Mouse (Mus musculus) liver, embryonic 15.5 days (tissue): ENCODE measurements around the gene Dnah7c. TPM values are rescaled to one million over a fixed set of nuclear protein-coding genes. Genes with fewer than 3 reads are reported as not detected.
"Not testable (repeated sequence)": the region's sequence is repeated elsewhere in the genome, so short reads cannot be mapped to it uniquely, and the experiment has no call there.

Experiments used
- ATAC-seq: fragments of 200-750 bp; cut with Nextera tagmentation; 2 replicates; pipeline ENCODE4 v1.8.0; 2017; ENCODE audit warnings: moderate number of reproducible peaks, mild to moderate bottlenecking, moderate library complexity; ENCODE audit not compliant: insufficient read depth
- H3K27ac ChIP-seq: fragments of 300-500 bp; sonication (generic); replicated peaks from 2 replicates; pipeline ENCODE4 v1.5.1; 2015; ENCODE audit warnings: mild to moderate bottlenecking, inconsistent platforms
- H3K27me3 ChIP-seq: fragments of 300-500 bp; sonication (generic); 2 replicates; pipeline ENCODE4 v1.6.1; 2015; ENCODE audit warnings: mild to moderate bottlenecking, inconsistent platforms
- H3K36me3 ChIP-seq: fragments of 300-500 bp; sonication (generic); replicated peaks from 2 replicates; pipeline ENCODE4 v1.6.1; 2015; ENCODE audit warnings: moderate library complexity, mild to moderate bottlenecking, inconsistent platforms
- H3K4me1 ChIP-seq: fragments of 300-500 bp; sonication (generic); replicated peaks from 2 replicates; pipeline ENCODE4 v1.6.1; 2015; ENCODE audit warnings: inconsistent platforms
- H3K4me2 ChIP-seq: fragments of 300-500 bp; sonication (generic); 2 replicates; pipeline ENCODE4 v1.6.1; 2015; ENCODE audit warnings: moderate library complexity, mild to moderate bottlenecking, inconsistent platforms
- H3K4me3 ChIP-seq: fragments of 300-500 bp; sonication (generic); replicated peaks from 2 replicates; pipeline ENCODE4 v1.5.1; 2015; ENCODE audit warnings: mild to moderate bottlenecking, inconsistent platforms
- H3K9ac ChIP-seq: fragments of 300-500 bp; sonication (generic); 2 replicates; pipeline ENCODE4 v1.6.1; 2015; ENCODE audit warnings: moderate library complexity, mild to moderate bottlenecking, inconsistent platforms
- H3K9me3 ChIP-seq: fragments of 300-500 bp; sonication (generic); replicated peaks from 2 replicates; pipeline ENCODE4 v1.6.1; 2016; ENCODE audit warnings: inconsistent platforms
- WGBS: fragments of 180-500 bp; shearing (Covaris S2); methylation state at CpG from one replicate; pipeline ENCODE4 v1.1.7; 2015; ENCODE audit warnings: mixed read lengths; ENCODE audit not compliant: insufficient replicate concordance; 5-methylcytosine and 5-hydroxymethylcytosine counted together
- polyA plus RNA-seq: library from polyadenylated mRNA; unstranded; fragments of >200 nt; fragmentation: Nextera tagmentation; extraction: Ambion mirVana; gene quantifications from 2 replicates; pipeline ENCODE4 v1.2.1, GENCODE M21; 2015

Gene Dnah7c
- polyA plus RNA-seq, 1 experiment from 2014 or later, result not detected

DNA sequence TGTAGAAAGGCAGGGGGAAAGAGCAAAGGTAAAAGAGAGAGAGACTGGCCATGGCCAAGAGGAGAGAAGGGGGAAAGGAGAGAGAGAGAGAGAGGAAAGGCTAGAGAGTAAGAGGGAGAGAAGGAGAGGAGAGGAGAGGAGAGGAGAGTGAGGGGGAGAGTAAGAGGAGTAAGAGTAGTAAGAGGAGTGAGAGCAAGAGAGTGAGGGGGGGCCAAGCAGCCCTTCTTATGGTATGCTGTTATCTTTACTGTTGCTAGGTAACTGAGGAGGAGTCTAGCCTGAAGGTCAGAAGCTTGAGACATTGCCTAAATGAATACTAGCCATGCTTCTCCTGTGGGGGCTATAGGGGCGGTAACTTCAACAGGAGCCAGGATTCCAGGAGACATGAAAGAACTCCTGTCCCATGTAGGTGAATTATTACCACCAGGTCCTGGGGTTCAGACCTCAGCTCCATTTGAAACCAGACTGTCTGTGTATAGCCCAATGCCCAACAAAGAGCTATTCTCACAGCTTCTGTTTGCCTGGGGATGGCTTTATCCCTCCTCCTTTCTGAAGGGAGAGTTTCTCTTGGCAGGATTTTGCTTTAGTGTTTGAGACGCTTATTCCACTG is 119.5 kb downstream of the Dnah7c start:
- ATAC-seq, result no peak
- Histone ChIP-seq H3K9me3 (no peaks in the 10 kb centered on the region), H3K27me3 (no peaks in the 10 kb centered on the region), H3K27ac (no peak overlapping the region), H3K36me3 (no peaks in the 10 kb centered on the region), H3K4me1 (no peaks in the 10 kb centered on the region), H3K9ac (no peak overlapping the region), H3K4me2 (no peak overlapping the region), H3K4me3 (no peak overlapping the region)
- WGBS, result 61% methylated on average over 2 of the region's 2 CpGs

DNA sequence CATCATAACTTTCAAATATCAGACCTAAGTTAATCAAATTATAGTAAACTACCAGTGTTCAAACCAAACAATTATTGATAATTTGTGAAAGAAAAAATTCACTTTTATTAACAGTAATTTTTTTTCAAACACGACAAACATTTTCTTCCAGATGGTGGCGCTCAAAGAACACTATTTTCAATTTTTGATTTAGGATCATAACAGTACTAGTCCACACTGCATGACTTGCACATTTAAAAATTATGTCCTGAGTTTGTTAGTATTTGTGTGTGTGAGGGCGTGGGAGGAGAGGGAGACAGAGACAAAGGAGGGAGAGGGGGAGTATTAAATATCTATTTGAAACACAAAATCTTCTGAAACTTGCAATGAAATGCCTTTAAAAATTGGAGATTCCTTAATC is 155.0 kb downstream of the Dnah7c start:
- 27% methylated on average over 3 of the region's 3 CpGs for WGBS
- Histone ChIP-seq H3K4me2 (no peak overlapping the region), H3K27ac (no peak overlapping the region), H3K4me3 (no peak overlapping the region), H3K9ac (no peak overlapping the region), H3K27me3 (no peaks in the 10 kb centered on the region), H3K4me1 (no peaks in the 10 kb centered on the region), H3K36me3 (no peaks in the 10 kb centered on the region), H3K9me3 (no peaks in the 10 kb centered on the region)
- ATAC-seq, result no peak

DNA sequence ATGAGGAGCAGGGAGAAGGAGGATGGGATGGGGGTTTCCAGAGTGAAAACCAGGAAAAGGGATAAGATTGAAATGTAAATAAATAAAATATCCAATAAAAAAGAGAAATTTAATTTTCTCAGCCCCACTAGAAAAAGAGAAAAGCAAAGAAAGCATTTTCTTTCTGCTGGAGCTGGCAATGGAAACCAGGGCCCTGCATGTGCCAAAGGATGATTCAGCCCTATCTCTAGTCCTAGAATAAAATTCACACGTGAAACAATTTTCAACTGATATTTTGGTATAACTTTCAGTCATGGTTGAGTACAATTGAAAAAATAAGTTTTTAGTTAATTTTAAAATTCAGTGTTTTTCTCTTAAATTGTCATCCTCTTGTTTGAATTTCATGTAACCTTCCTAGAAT is 168.4 kb downstream of the Dnah7c start:
- H3K27ac ChIP-seq, H3K9ac ChIP-seq, H3K27me3 ChIP-seq, H3K4me1 ChIP-seq, ATAC-seq, H3K36me3 ChIP-seq, H3K4me3 ChIP-seq, H3K9me3 ChIP-seq, H3K4me2 ChIP-seq: not testable (repeated sequence)
- 55% methylated on average over 1 of the region's 1 CpGs for WGBS

DNA sequence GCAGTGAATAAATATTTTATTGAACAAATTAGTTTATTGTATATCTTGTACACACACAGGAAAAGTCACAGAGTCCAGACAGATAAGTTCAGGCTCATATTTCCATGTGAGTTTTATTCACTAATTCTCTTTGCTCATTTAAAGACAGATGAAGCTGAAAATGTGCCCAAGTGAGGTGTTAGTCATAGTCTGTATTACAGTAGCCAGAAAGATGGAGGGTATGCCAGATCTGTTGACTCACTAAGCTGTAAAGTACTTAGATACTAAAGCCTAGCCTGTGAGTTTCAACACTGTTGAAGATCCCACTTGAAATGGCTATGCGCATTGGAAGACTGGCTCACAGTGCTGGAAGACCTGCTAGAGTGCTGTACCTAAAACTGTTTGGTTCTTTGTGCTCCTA is 171.0 kb downstream of the Dnah7c start:
- H3K36me3 ChIP-seq, ATAC-seq, H3K4me2 ChIP-seq: not testable (repeated sequence)

DNA sequence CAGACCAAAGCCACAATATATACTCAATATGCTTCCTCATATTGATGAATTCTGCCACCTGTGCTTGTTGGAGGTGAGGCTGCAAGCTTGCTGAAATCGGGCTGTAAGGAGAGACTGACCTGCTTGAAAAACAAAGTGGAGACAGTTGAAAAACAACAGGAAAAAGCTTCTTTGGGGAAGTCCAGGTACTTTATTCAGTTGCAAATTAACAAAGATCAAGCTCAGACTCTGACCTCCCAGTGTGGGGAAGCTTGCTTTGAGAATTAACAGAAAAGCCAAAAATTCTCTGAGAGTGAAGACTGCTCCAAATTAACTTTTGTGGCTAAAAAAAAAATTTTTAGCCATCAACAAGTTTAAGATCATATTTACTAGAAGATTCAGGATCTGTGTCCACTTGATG is 194.9 kb downstream of the Dnah7c start:
- H3K4me3 ChIP-seq, result no peak overlapping the region
- no peak overlapping the region for H3K9ac ChIP-seq
- ATAC-seq, result no peak
- no peaks in the 10 kb centered on the region for H3K4me1 ChIP-seq
- no peaks in the 10 kb centered on the region for H3K9me3 ChIP-seq
- no peak overlapping the region for H3K27ac ChIP-seq
- WGBS, result 60% methylated on average over 1 of the region's 1 CpGs
- no peaks in the 10 kb centered on the region for H3K27me3 ChIP-seq
- H3K36me3 ChIP-seq, result no peaks in the 10 kb centered on the region
- no peak overlapping the region for H3K4me2 ChIP-seq

More for the DNA sequence above, 171.0 kb downstream of the Dnah7c start:
- 76% methylated on average over 1 of the region's 1 CpGs for WGBS
- not testable (repeated sequence) for H3K4me1 ChIP-seq, H3K4me3 ChIP-seq, H3K27ac ChIP-seq, H3K9me3 ChIP-seq, H3K27me3 ChIP-seq, H3K9ac ChIP-seq

DNA sequence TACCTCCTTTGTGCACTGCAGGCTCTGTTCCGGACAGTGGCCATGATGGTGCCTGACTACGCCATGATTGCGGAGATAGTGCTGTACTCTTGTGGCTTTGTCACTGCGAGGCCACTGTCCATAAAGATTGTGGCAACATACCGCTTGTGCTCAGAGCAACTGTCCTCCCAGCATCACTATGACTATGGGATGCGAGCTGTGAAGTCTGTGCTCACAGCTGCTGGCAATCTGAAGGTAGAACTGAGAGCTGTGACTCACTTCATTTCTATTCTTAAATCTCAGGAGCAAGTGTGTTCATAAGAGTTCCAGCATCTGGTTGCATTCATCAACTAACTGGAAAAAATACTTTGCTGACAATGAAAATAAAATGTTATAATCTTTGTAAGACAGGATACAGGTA is 200.5 kb downstream of the Dnah7c start:
- ATAC-seq, H3K9ac ChIP-seq, H3K4me3 ChIP-seq, H3K9me3 ChIP-seq, H3K36me3 ChIP-seq, H3K4me1 ChIP-seq, H3K27ac ChIP-seq, H3K27me3 ChIP-seq, H3K4me2 ChIP-seq: not testable (repeated sequence)
- WGBS, result 60% methylated on average over 6 of the region's 6 CpGs

DNA sequence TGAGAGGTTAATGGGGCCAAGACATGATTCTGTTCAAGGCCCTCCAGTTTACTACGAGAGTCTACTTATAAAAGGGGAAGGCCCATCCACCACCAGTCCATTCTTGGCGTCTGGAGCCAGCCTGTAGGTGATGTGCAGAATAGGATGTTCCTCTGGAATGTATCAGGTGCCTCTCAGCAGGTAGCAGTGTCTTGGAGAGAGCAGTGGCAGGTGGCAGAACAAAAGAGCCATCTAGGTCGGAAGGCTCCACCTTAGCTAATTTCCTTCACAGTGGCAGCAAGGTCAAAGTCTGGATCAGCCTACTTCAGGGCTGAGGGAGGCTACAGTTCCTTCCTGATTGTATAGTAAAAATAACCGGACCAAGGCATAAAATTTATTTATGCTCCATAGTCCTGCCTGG is 224.4 kb downstream of the Dnah7c start:
- not testable (repeated sequence) for ATAC-seq, H3K9ac ChIP-seq, H3K36me3 ChIP-seq, H3K4me2 ChIP-seq, H3K27me3 ChIP-seq, H3K9me3 ChIP-seq, H3K4me3 ChIP-seq, H3K4me1 ChIP-seq, H3K27ac ChIP-seq
- WGBS, result 54% methylated on average over 4 of the region's 4 CpGs

DNA sequence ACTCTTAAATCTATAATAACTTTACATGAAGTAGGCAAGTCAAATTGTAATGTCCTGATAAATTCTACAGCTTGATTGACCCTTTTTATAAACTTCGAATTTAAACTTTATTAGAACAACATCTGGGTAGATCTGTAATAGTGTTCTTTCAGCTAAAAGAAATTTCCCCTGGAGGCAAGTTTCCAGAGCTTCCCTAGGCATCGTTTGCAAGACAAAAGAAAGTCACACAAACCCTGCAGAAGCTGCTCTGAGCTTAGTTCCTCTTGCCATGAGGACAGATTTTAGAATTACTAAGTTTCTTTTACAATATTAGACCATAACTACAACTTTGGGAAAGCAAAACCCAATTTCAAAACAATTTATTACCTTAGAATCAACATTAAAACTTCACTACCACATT is 227.3 kb downstream of the Dnah7c start:
- WGBS, result 42% methylated on average over 2 of the region's 2 CpGs
- not testable (repeated sequence) for H3K27ac ChIP-seq, H3K9me3 ChIP-seq, H3K36me3 ChIP-seq, ATAC-seq, H3K27me3 ChIP-seq, H3K4me2 ChIP-seq, H3K9ac ChIP-seq, H3K4me1 ChIP-seq, H3K4me3 ChIP-seq

DNA sequence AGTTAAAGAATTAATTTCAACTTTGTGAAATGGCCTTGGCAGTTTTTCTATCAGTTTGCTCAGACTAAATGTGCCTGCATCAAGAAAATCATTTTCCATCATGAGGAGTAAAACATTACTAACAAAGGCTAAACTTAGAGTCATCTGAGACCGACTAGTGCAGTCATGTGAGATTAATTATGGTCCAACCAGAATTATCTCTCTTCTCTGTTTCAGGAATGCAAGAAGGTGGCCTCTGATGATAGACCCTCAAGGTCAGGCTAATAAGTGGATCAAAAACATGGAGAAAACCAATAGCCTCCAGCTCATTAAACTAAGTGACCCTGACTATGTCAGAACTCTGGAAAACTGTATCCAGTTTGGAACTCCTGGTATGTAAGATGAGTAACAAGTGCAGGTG is 299.4 kb downstream of the Dnah7c start:
- not testable (repeated sequence) for H3K9ac ChIP-seq, H3K4me1 ChIP-seq, ATAC-seq, H3K27me3 ChIP-seq, H3K36me3 ChIP-seq, H3K4me2 ChIP-seq, H3K4me3 ChIP-seq, H3K27ac ChIP-seq, H3K9me3 ChIP-seq
- 41% methylated on average over 1 of the region's 1 CpGs for WGBS

DNA sequence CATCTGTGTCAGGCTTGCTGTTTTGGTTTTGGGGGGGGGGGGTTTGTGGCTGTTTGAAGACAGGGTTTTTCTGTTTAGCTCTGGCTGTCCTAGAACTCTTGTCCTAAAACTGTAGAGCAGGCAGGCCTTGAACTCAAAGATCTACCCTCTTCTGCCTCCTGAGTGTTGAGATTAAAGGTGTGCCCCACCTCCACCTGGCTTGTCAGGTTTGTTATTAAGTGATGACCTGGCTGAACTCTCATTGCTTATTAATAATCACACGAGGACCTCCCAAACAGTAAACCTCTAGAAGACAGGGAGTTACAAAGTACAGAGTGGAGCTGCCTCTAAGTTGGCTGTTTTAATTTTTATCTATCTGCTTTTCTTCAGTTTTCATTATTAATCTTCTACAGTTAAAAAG is 299.9 kb downstream of the Dnah7c start:
- Histone ChIP-seq H3K36me3 (no peaks in the 10 kb centered on the region), H3K4me1 (no peaks in the 10 kb centered on the region), H3K27ac (no peak overlapping the region), H3K27me3 (no peaks in the 10 kb centered on the region), H3K9ac (no peak overlapping the region), H3K4me3 (no peak overlapping the region), H3K4me2 (no peak overlapping the region), H3K9me3 (no peaks in the 10 kb centered on the region)
- WGBS, result 47% methylated on average over 1 of the region's 1 CpGs
- no peak for ATAC-seq

DNA sequence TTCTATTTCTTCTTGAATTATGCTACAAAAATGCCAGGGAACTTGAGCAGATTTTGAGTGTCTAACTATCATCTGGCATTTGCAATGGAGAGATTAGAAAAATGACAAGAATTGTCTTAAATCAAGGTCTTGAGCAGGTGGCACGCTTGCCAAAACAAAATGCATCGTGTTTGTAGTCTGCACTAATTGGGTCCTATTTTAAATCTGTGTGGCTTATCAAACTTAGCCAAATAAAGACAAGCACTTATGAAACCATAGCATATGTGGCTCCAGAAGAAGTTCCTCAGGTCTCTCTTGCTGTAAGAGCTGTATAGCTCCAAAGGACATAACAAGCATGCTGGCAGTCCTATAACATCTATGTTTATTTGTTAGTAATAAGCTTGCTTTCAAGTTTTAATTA is 300.3 kb downstream of the Dnah7c start:
- not testable (repeated sequence) for H3K4me1 ChIP-seq, H3K9ac ChIP-seq, H3K4me3 ChIP-seq, H3K36me3 ChIP-seq, H3K9me3 ChIP-seq, H3K4me2 ChIP-seq, H3K27ac ChIP-seq, ATAC-seq, H3K27me3 ChIP-seq
- 66% methylated on average over 2 of the region's 2 CpGs for whole genome bisulfite sequencing

DNA sequence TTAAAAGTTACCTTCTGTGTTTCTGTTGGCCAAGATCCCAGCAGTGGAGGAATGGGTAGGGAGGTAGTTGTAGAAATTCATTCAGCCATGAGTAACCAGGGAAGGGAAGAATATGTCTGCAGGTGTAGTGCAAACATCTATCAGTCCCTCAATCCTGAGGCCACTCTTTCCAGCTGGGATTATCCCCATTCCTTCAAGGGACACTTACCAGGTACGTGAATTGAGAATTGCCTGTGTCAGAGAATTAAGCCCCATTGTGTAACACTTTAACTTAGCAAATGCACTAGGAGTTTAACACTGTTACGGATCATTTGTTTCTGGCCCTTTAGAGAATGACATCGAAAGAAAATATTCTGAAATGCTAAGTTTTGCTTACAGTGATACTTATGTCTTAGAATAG is 304.3 kb downstream of the Dnah7c start:
- not testable (repeated sequence) for H3K9ac ChIP-seq, ATAC-seq, H3K4me3 ChIP-seq, H3K36me3 ChIP-seq, H3K27ac ChIP-seq, H3K27me3 ChIP-seq, H3K9me3 ChIP-seq, H3K4me2 ChIP-seq, H3K4me1 ChIP-seq
- WGBS, result 68% methylated on average over 3 of the region's 3 CpGs
